Comparison of ENCODE assay signal across 9 mouse cellular contexts in genomic region chr10:18528475-18528874, GRCm38 (mm10). TPM values are rescaled to one million over a fixed set of nuclear protein-coding genes. Genes with fewer than 3 reads are reported as not detected.
DNase-seq lines count a peak whose midpoint lies in the region; ATAC-seq and TF ChIP-seq lines count a peak whose summit lies in the region.
"Had no signal": no experiment of that assay in that cellular context is flagged by ENCODE, and none has a peak within 500 bp of the region (broad histone marks: within the 10 kb centered on the region; RNA-seq: fewer than 3 reads in every experiment).

No protein-coding gene starts in this region.

- no peak overlapping the region for H3K27ac ChIP-seq in cortical plate, adult 2 months (ENCODE audit: insufficient read depth, low read length)
- H3K27ac ChIP-seq: embryonic facial prominence, embryonic 13.5 days had no signal

- no peak for TF ChIP-seq POLR2A in cortical plate, adult 2 months (IDR thresholded peaks at IDR 0.05; ENCODE audit: extremely low read depth, insufficient read depth, low read length)

- H3K4me1 ChIP-seq in cortical plate, adult 2 months (ENCODE audit: control insufficient read depth, insufficient read depth, low read length), result peaks cover 3% of the 10 kb centered on the region; the same call in 1 of the 2 replicates

- no peak for ATAC-seq in CD4-positive, CD25-positive, alpha-beta regulatory T cell, adult 4 months

- TF ChIP-seq CTCF in cortical plate, adult 2 months (IDR thresholded peaks at IDR 0.05; ENCODE audit: extremely low read depth, insufficient read depth, low read length), result peak; percentile 15; the same call in 1 of the 2 replicates

- peak; percentile 66 for DNase-seq in CD4-positive, CD25-positive, alpha-beta regulatory T cell, adult 2 months (ENCODE audit: low read depth, low spot score)
- DNase-seq in kidney, postnatal 14 days, result peak; percentile 54
- DNase-seq in kidney, adult 18-20 months, result no peak
- peak; percentile 33 for DNase-seq in CD4-positive helper T cell, adult 2 months (ENCODE audit: low read depth, low spot score)
- DNase-seq in right cerebral cortex, postnatal 10 days (ENCODE audit: low spot score in 2 of 2), result peak; percentile 60 to 66
- no peak for DNase-seq in spleen, postnatal 10 days (ENCODE audit: low spot score in 2 of 2)

- no peak overlapping the region for H3K4me3 ChIP-seq in cortical plate, adult 2 months (ENCODE audit: insufficient read depth, low read length)
- H3K4me3 ChIP-seq: embryonic facial prominence, embryonic 13.5 days had no signal

RNA-seq across cellular contexts. Expression of gene Hebp2, which starts 17.4 kb away (rescaled TPM):
- polyA plus RNA-seq in CD4-positive, CD25-positive, alpha-beta regulatory T cell, adult 4 months (2017; shearing (Covaris generic)), result not detected
- polyA plus RNA-seq in cortical plate, adult 2 months (2012; rRNA removed), result 2.8 and 3.4 TPM in 2 replicates

Comparison
In these comparisons a context has a peak if more than half of its experiments do, and no peak if none do; other contexts are left out.
1. DNase-seq: peak in CD4-positive, CD25-positive, alpha-beta regulatory T cell, adult 2 months (single experiment), kidney, postnatal 14 days (single experiment), CD4-positive helper T cell, adult 2 months (single experiment) and right cerebral cortex, postnatal 10 days (2 of 2); none in kidney, adult 18-20 months (single experiment) and spleen, postnatal 10 days (0 of 2).